Mouse (Mus musculus): ENCODE data around the gene Ctnnbip1. TPM values are rescaled to one million over a fixed set of nuclear protein-coding genes. Genes with fewer than 3 reads are reported as not detected.
A peak's percentile ranks its signal among the peaks of the same experiment; 100 is the strongest.

Ctnnbip1 gene
- total RNA-seq, 4 experiments from 2014 or later: 28.1 to 40.7 (median 32.0) TPM

- DNase-seq (ENCODE audit: low spot score in 2 of 2): peak; percentile 81 to 83
Measured at GRCm38 (mm10) chr4:149561986-149562904, 44.2 kb downstream of the Ctnnbip1 start.

- no peak for DNase-seq (ENCODE audit: low spot score in 2 of 2)
Measured at GRCm38 (mm10) chr4:149562905-149563347, 44.9 kb downstream of the Ctnnbip1 start.

- DNase-seq (ENCODE audit: low spot score in 2 of 2): no peak
Measured at GRCm38 (mm10) chr4:149563941-149564361, 45.9 kb downstream of the Ctnnbip1 start.

GRCm38 (mm10) chr4:149564452-149565407, 46.7 kb downstream of the Ctnnbip1 start:
- DNase-seq (ENCODE audit: low spot score in 2 of 2): peak in 1 of 2 experiments; percentile 51

DNA sequence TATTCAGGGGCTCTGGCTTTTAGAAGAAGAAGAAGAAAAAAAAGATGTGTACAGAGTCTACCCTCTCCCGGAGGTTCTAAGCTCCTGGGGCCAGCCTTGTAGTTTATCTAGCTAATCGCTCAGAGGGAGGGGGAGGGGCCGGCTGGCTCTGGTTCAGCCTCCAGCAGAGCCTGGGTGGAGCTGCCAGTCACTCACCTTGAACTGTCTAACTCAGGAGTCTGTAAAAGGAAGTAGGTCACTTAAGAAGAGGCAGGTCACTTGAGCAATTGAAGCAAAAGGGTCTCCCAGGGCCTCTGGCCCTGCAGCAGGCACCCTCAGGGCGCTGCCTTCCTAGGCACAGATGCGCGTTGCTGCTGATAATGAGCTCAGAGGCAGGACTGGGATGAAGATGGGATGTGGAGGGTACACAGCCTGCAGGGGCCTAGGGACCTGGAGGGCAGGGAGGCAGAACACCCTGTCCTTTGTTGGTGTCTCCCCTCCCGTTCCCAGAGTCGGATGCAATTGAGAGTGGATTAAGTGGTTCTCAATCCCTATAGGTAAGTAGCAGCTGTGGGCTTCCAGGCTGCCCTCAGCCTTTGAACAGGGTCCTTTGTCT, 49.5 kb downstream of the Ctnnbip1 start:
- DNase-seq (ENCODE audit: low spot score in 2 of 2): no peak

GRCm38 (mm10) chr4:149568622-149569021, 50.6 kb downstream of the Ctnnbip1 start:
- no peak for DNase-seq (ENCODE audit: low spot score in 2 of 2)

DNA sequence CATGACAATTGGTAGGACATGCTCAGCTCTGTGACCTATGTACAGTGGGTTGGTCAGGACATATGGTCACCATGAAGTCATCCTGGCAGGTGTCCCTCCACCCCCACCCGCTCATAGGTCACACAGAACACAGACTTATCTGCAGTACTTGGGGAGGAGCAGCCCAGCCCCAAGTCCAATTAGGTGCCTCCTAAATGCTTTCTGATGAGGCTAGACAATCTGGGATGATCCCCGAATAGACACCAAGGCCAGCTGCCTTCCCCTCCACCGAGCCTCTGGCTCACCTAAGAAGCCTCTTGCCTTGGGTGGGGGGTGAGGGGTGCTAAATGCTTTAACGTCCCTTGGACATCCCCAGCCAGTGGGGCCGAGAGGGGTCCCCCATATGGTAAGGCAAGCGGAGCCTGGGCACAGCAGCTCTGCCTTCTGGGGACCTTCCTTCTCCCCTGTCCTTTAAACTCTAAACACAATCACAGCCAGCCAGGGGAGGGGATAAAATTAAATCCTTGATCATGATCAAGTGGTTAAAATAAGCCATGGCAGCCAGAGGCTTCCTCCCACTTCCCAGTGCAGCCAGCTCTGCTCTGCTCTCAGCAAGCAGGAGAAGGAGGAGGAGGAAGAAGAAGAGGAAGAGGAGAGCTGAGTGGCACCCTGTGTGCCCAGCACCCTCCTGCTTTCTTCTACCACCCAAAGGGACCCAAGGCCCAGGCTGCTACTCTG, 51.9 kb downstream of the Ctnnbip1 start:
- no peak for DNase-seq (ENCODE audit: low spot score in 2 of 2)

DNA sequence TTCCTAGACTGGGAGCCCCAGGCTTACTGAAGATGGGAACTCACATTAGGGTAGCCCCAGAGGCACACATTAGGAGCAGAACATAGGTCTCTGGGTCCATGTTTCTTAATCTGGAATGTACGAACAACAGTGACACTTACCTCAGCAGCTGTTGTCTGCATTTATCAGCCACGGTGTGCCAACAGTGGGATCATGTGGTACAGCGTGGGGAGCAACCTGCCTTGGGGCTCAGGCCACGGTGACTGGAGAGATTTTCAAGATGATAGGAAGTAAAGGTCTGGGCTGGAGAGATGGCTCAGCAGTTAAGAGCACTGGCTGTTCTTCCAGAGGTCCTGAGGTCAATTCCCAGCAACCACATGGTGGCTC, 52.4 kb downstream of the Ctnnbip1 start:
- DNase-seq (ENCODE audit: low spot score in 2 of 2): no peak

GRCm38 (mm10) chr4:149571209-149571608, 53.2 kb downstream of the Ctnnbip1 start:
- DNase-seq (ENCODE audit: low spot score in 2 of 2): no peak

GRCm38 (mm10) chr4:149571651-149572149, 53.7 kb downstream of the Ctnnbip1 start:
- DNase-seq (ENCODE audit: low spot score in 2 of 2): no peak

DNA sequence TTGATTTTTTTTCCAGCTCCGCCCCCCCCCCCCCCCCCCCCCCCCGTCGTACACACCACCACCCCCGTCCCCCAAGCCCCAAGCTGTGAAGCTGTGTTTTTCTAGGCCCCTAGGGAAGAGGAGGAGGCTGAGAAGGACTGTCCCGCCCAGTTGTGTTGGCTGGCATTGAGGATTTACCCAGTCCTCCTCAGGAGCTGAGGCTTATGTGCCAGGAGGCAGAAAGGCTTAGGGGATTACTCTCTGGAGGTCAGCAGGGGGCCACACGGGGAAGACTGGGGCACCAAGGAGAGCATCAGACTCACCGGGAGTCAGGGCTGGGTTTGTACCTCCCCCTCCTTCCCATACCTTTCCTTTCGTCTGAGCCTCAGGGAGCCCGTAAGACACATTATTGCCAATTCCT, 54.4 kb downstream of the Ctnnbip1 start:
- DNase-seq (ENCODE audit: low spot score in 2 of 2): no peak

- no peak for DNase-seq (ENCODE audit: low spot score in 2 of 2)
Measured at GRCm38 (mm10) chr4:149572851-149573250, 54.8 kb downstream of the Ctnnbip1 start.

DNA sequence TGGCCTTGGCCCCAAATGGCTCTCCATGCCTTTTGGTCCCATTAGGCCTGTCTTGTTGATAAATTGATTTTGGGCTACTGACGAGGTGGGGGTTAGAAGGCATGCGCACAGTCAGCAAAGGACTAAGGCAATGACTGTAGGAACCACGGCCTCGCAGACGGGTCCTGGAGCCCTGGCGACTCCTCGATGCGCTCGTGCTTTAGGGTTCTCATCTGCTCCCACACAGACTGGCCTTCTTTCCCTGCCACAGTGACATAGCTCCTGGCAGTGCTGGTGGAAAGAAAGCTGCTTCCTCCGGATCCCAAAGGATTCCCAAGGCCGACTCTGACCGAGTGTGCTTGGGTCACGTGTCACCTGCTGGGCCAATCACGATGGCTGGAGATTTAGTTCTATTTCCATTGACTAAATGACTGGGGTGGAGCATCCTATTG, 56.4 kb downstream of the Ctnnbip1 start:
- DNase-seq (ENCODE audit: low spot score in 2 of 2): no peak

DNA sequence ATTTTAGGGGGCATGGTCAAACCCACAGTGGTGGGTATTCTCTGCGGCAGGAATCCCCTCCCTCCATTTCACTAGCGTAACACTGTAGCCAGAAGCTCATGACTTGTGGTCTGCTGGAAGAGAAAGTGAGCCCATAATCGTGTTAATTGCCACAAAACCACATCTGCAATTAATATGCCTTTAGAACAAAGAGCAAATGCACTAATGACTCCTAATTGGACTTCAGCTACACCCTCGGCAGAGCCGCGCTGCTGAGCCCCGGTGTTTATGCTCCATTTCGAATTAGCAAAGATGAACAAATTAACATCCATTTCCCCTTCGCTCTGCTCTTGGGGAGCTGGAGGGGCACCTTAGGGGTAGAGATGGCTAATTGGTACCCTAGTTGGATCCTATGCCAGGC, 58.0 kb downstream of the Ctnnbip1 start:
- DNase-seq (ENCODE audit: low spot score in 2 of 2): no peak

- DNase-seq (ENCODE audit: low spot score in 2 of 2): no peak
Measured at GRCm38 (mm10) chr4:149576993-149577548, 59.0 kb downstream of the Ctnnbip1 start.

DNA sequence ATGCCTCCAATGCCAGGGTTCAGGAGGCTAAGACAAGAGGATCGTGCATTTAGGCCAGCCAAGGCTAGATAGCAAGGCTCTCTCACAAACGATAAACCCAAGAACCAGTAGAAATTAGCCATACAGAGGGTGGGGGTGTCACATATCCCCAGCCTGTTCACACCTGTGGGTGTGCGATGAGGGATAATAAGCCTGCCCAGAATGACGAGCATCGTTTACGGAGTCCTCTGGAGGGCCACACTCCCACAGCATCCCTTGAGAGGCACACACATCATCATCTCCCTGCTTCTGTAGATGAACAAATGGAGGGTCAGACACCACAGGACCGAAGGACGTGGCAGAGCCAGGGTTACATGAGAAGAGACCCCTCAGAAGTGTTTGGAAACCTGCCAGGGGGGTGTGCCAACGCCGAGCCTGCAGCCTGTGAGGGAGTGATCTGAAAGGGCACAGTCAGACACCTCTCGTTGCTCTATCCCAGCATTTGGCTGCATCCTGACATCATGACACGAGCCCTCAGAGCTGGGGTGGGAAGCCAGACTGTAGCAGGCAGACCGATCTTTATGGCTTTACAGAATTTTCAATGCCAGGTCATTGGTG, 60.1 kb downstream of the Ctnnbip1 start:
- DNase-seq (ENCODE audit: low spot score in 2 of 2): no peak

DNA sequence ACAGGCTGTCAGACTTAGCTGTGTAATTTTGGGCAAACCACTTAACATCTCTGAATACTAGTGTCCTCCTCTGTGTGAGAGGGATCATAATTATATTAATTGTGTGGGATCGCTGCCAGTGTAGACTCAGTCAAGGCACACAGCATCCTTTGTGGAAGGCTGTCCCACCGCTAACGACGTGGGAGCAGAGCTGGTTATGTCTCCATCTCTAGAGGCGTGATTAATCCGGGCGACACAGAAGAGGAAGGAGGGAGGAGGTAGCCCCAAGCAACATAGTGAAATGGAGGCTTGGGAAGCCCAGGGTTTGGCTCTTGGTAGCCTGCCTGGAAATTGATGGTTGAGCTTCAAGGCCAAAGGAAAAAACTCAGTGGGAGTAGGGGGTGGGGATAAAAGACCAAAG, 60.8 kb downstream of the Ctnnbip1 start:
- no peak for DNase-seq (ENCODE audit: low spot score in 2 of 2)

DNA sequence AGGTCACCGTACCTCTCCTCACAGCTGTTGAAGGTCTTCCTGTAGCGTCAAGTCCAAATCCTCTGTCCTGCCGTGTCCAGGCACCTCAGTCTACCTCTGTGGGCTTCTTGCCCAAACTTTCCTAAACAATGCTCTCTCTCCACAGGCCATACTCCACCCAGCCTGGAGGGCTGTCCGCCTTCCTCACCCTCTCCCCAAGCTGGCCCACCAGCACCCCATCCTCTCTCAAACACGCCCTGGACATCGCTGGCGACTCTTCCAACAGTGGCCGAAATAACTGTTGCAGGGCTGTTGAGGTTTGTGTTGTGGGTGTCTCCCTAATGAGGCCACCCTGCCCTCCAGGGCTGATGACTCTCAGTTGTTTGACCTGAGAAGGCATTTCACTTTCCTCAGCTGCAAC, 67.2 kb downstream of the Ctnnbip1 start:
- no peak for DNase-seq (ENCODE audit: low spot score in 2 of 2)

- peak in 1 of 2 experiments; percentile 38 for DNase-seq (ENCODE audit: low spot score in 2 of 2)
Measured at GRCm38 (mm10) chr4:149586044-149586782, 68.2 kb downstream of the Ctnnbip1 start, which contains the start of gene Clstn1. Gene Clstn1, plus strand, starts transcription at chr4:149586468.
